In the genomic region with DNA sequence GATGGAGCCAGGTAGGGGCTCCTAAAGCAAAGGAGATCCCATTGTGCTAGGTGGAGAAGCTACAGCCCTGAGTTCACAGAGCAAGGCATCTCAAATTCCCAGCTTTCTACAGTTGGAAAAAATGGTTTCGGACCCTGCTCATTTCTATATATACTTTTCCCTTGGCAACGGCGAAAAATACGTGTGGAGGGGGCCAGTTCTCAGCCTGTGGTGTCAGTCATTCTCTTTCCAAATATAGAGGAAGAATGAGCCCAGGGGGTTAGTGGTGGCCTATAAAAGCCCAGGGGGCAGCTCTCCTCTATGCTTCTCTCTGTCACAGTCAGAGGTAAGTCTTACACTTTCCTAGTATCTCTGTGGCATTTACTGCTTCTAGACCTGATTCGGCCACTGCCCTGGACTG, we compare ENCODE assay signal across 28 mouse cellular contexts. TPM values are rescaled to one million over a fixed set of nuclear protein-coding genes. Genes with fewer than 3 reads are reported as not detected.
A peak's percentile ranks its signal among the peaks of the same experiment; 100 is the strongest.
DNase-seq lines count a peak whose midpoint lies in the region; ATAC-seq and TF ChIP-seq lines count a peak whose summit lies in the region.
"Had no signal": no experiment of that assay in that cellular context is flagged by ENCODE, and none has a peak within 500 bp of the region (broad histone marks: within the 10 kb centered on the region; RNA-seq: fewer than 3 reads in every experiment).

TSS of gene Myh3 (plus strand) at position 301 of the 400 bp plus-strand sequence.

- H3K9ac ChIP-seq in embryonic facial prominence, embryonic 12.5 days = no peak within 1 kb of the TSS
- no peak within 1 kb of the TSS for H3K9ac ChIP-seq in hindbrain, embryonic 14.5 days
- H3K9ac ChIP-seq in stomach, embryonic 16.5 days (ENCODE audit: low read length) = no peak within 1 kb of the TSS
- no peak within 1 kb of the TSS for H3K9ac ChIP-seq in stomach, postnatal 0 days (ENCODE audit: low read length)
- no peak within 1 kb of the TSS for H3K9ac ChIP-seq in neural tube, embryonic 15.5 days (replicated peaks)
- no peak within 1 kb of the TSS for H3K9ac ChIP-seq in forebrain, embryonic 13.5 days
- H3K9ac ChIP-seq: forebrain, embryonic 12.5 days; heart, embryonic 12.5 days; intestine, embryonic 15.5 days; liver, embryonic 12.5 days; liver, postnatal 0 days; midbrain, embryonic 13.5 days had no signal

- no peak within 1 kb of the TSS for H3K27ac ChIP-seq in embryonic facial prominence, embryonic 12.5 days
- H3K27ac ChIP-seq in embryonic facial prominence, embryonic 10.5 days (replicated peaks) = no peak within 1 kb of the TSS
- H3K27ac ChIP-seq in hindbrain, embryonic 10.5 days = 0 out of 2 replicates have a peak within 1 kb of the TSS, but pooled peaks have one; percentile 8
- H3K27ac ChIP-seq in hindbrain, embryonic 14.5 days = no peak within 1 kb of the TSS
- H3K27ac ChIP-seq in stomach, embryonic 16.5 days (ENCODE audit: low read length) = no peak within 1 kb of the TSS
- no peak within 1 kb of the TSS for H3K27ac ChIP-seq in stomach, postnatal 0 days (replicated peaks)
- H3K27ac ChIP-seq in neural tube, embryonic 15.5 days (replicated peaks) = no peak within 1 kb of the TSS
- H3K27ac ChIP-seq in forebrain, embryonic 13.5 days = no peak within 1 kb of the TSS
- H3K27ac ChIP-seq: heart, adult 2 months; hindbrain, postnatal 0 days; intestine, embryonic 15.5 days; liver, embryonic 12.5 days; neural tube, embryonic 13.5 days had no signal

- no peak within 1 kb of the TSS for H3K4me2 ChIP-seq in embryonic facial prominence, embryonic 12.5 days (replicated peaks)
- H3K4me2 ChIP-seq in hindbrain, embryonic 14.5 days (replicated peaks) = no peak within 1 kb of the TSS
- H3K4me2 ChIP-seq in stomach, embryonic 16.5 days (ENCODE audit: low read depth, low read length) = no peak within 1 kb of the TSS
- no peak within 1 kb of the TSS for H3K4me2 ChIP-seq in stomach, postnatal 0 days (replicated peaks; ENCODE audit: low read depth)
- H3K4me2 ChIP-seq in neural tube, embryonic 15.5 days = no peak within 1 kb of the TSS
- H3K4me2 ChIP-seq in forebrain, embryonic 13.5 days = no peak within 1 kb of the TSS
- H3K4me2 ChIP-seq: forebrain, embryonic 12.5 days; heart, embryonic 12.5 days; intestine, embryonic 15.5 days; liver, embryonic 12.5 days; midbrain, embryonic 13.5 days; neural tube, embryonic 13.5 days had no signal

- H3K27me3 ChIP-seq in embryonic facial prominence, embryonic 12.5 days = no peaks in the 10 kb centered on the region
- peaks cover 11% of the 10 kb centered on the region for H3K27me3 ChIP-seq in embryonic facial prominence, embryonic 10.5 days (replicated peaks; ENCODE audit: low read depth, poor library complexity, severe bottlenecking)
- peaks cover 4% of the 10 kb centered on the region for H3K27me3 ChIP-seq in hindbrain, embryonic 10.5 days (ENCODE audit: insufficient read depth, poor library complexity, severe bottlenecking)
- H3K27me3 ChIP-seq in hindbrain, embryonic 14.5 days (ENCODE audit: control insufficient read depth, insufficient read depth, low read length) = no peaks in the 10 kb centered on the region
- no peaks in the 10 kb centered on the region for H3K27me3 ChIP-seq in stomach, embryonic 16.5 days (ENCODE audit: control insufficient read depth, insufficient read depth, low read length)
- H3K27me3 ChIP-seq in stomach, postnatal 0 days (ENCODE audit: control insufficient read depth, insufficient read depth, low read length) = no peaks in the 10 kb centered on the region
- no peaks in the 10 kb centered on the region for H3K27me3 ChIP-seq in neural tube, embryonic 15.5 days (replicated peaks)
- H3K27me3 ChIP-seq in forebrain, embryonic 13.5 days = peaks cover 4% of the 10 kb centered on the region; the same call in 1 of the 2 replicates
- H3K27me3 ChIP-seq: intestine, embryonic 15.5 days had no signal

- no peaks in the 10 kb centered on the region for H3K36me3 ChIP-seq in embryonic facial prominence, embryonic 12.5 days
- H3K36me3 ChIP-seq in embryonic facial prominence, embryonic 10.5 days (replicated peaks) = no peaks in the 10 kb centered on the region
- no peaks in the 10 kb centered on the region for H3K36me3 ChIP-seq in hindbrain, embryonic 10.5 days
- no peaks in the 10 kb centered on the region for H3K36me3 ChIP-seq in hindbrain, embryonic 14.5 days (replicated peaks; ENCODE audit: control insufficient read depth, insufficient read depth)
- no peaks in the 10 kb centered on the region for H3K36me3 ChIP-seq in stomach, embryonic 16.5 days (ENCODE audit: control insufficient read depth, insufficient read depth, low read length)
- H3K36me3 ChIP-seq in stomach, postnatal 0 days (ENCODE audit: control insufficient read depth, insufficient read depth, low read length) = no peaks in the 10 kb centered on the region
- H3K36me3 ChIP-seq in neural tube, embryonic 15.5 days = no peaks in the 10 kb centered on the region
- H3K36me3 ChIP-seq in forebrain, embryonic 13.5 days (ENCODE audit: poor library complexity, severe bottlenecking) = no peaks in the 10 kb centered on the region
- H3K36me3 ChIP-seq: forebrain, embryonic 12.5 days; G1E; heart, embryonic 12.5 days; intestine, embryonic 15.5 days; liver, embryonic 12.5 days; midbrain, embryonic 13.5 days; neural tube, embryonic 13.5 days had no signal

- ATAC-seq in embryonic facial prominence, embryonic 12.5 days (ENCODE audit: insufficient number of reproducible peaks, insufficient read depth, low FRiP score, low TSS enrichment) = no peak
- no peak for ATAC-seq in hindbrain, embryonic 14.5 days (ENCODE audit: low FRiP score)
- ATAC-seq in stomach, embryonic 16.5 days (ENCODE audit: insufficient read depth, low FRiP score) = no peak
- no peak for ATAC-seq in stomach, postnatal 0 days (ENCODE audit: low FRiP score, low TSS enrichment)
- no peak for ATAC-seq in neural tube, embryonic 15.5 days (ENCODE audit: low FRiP score)
- no peak for ATAC-seq in forebrain, embryonic 13.5 days
- ATAC-seq: hindbrain, postnatal 0 days; intestine, embryonic 15.5 days; liver, embryonic 12.5 days; liver, postnatal 0 days; midbrain, embryonic 13.5 days had no signal

- H3K4me1 ChIP-seq in embryonic facial prominence, embryonic 12.5 days = peaks cover 7% of the 10 kb centered on the region; the same call in 1 of the 2 replicates
- peaks cover 20% of the 10 kb centered on the region for H3K4me1 ChIP-seq in embryonic facial prominence, embryonic 10.5 days
- H3K4me1 ChIP-seq in hindbrain, embryonic 10.5 days (replicated peaks) = peaks cover 41% of the 10 kb centered on the region
- H3K4me1 ChIP-seq in hindbrain, embryonic 14.5 days (replicated peaks; ENCODE audit: control insufficient read depth, insufficient read depth, low read length) = no peaks in the 10 kb centered on the region
- H3K4me1 ChIP-seq in stomach, embryonic 16.5 days (ENCODE audit: control insufficient read depth, insufficient read depth, low read length) = peaks cover 6% of the 10 kb centered on the region; the same call in 1 of the 2 replicates
- H3K4me1 ChIP-seq in stomach, postnatal 0 days (replicated peaks; ENCODE audit: control insufficient read depth, insufficient read depth) = no peaks in the 10 kb centered on the region; the same call in 1 of the 2 replicates
- no peaks in the 10 kb centered on the region for H3K4me1 ChIP-seq in neural tube, embryonic 15.5 days
- peaks cover 20% of the 10 kb centered on the region; the same call in 1 of the 2 replicates for H3K4me1 ChIP-seq in forebrain, embryonic 13.5 days

- no peak for DNase-seq in embryonic facial prominence, embryonic 10.5 days (ENCODE audit: low spot score)
- DNase-seq in hindbrain, embryonic 10.5 days (ENCODE audit: low spot score) = no peak
- DNase-seq in hindbrain, embryonic 14.5 days (ENCODE audit: low spot score) = no peak
- DNase-seq in stomach, postnatal 0 days (ENCODE audit: low spot score) = no peak
- DNase-seq: adrenal gland, postnatal 10 days; cerebellum, adult 8-10 months; cerebellum, postnatal 25 days; heart, adult 2 months; kidney, adult 2 months; kidney, postnatal 10 days; layer of hippocampus, postnatal 36 days; liver, postnatal 0 days; lung, postnatal 36 days; thymus, adult 18-20 months; thymus, postnatal 25 days had no signal

- TF ChIP-seq EP300 in stomach, postnatal 0 days (optimal IDR thresholded peaks at IDR 0.05) = no peak

- TF ChIP-seq CTCF in stomach, postnatal 0 days (IDR thresholded peaks at IDR 0.05; ENCODE audit: low read depth) = no peak

- no peaks in the 10 kb centered on the region for H3K9me3 ChIP-seq in embryonic facial prominence, embryonic 12.5 days
- H3K9me3 ChIP-seq in embryonic facial prominence, embryonic 10.5 days = no peaks in the 10 kb centered on the region
- no peaks in the 10 kb centered on the region for H3K9me3 ChIP-seq in hindbrain, embryonic 10.5 days
- no peaks in the 10 kb centered on the region for H3K9me3 ChIP-seq in hindbrain, embryonic 14.5 days (ENCODE audit: control insufficient read depth, low read length)
- no peaks in the 10 kb centered on the region for H3K9me3 ChIP-seq in stomach, embryonic 16.5 days (replicated peaks; ENCODE audit: control insufficient read depth, low read length)
- H3K9me3 ChIP-seq in stomach, postnatal 0 days (ENCODE audit: control insufficient read depth, low read length) = no peaks in the 10 kb centered on the region
- no peaks in the 10 kb centered on the region for H3K9me3 ChIP-seq in neural tube, embryonic 15.5 days (replicated peaks)
- H3K9me3 ChIP-seq in forebrain, embryonic 13.5 days (replicated peaks) = no peaks in the 10 kb centered on the region
- H3K9me3 ChIP-seq: forebrain, embryonic 12.5 days; G1E; heart, embryonic 12.5 days; intestine, embryonic 15.5 days; liver, embryonic 12.5 days; megakaryocyte, embryonic 14.5 days; midbrain, embryonic 13.5 days; neural tube, embryonic 13.5 days had no signal

- no peak within 1 kb of the TSS for H3K4me3 ChIP-seq in embryonic facial prominence, embryonic 12.5 days
- no peak within 1 kb of the TSS for H3K4me3 ChIP-seq in embryonic facial prominence, embryonic 10.5 days
- H3K4me3 ChIP-seq in hindbrain, embryonic 10.5 days = no peak within 1 kb of the TSS
- H3K4me3 ChIP-seq in hindbrain, embryonic 14.5 days (replicated peaks; ENCODE audit: low read length) = no peak within 1 kb of the TSS
- H3K4me3 ChIP-seq in stomach, embryonic 16.5 days (replicated peaks; ENCODE audit: low read length) = no peak within 1 kb of the TSS
- H3K4me3 ChIP-seq in stomach, postnatal 0 days (ENCODE audit: low read depth, low read length) = no peak within 1 kb of the TSS
- no peak within 1 kb of the TSS for H3K4me3 ChIP-seq in neural tube, embryonic 15.5 days (replicated peaks)
- H3K4me3 ChIP-seq in forebrain, embryonic 13.5 days = no peak within 1 kb of the TSS
- H3K4me3 ChIP-seq: forebrain, embryonic 12.5 days; heart, adult 2 months; heart, embryonic 12.5 days; intestine, embryonic 15.5 days; liver, embryonic 12.5 days; megakaryocyte, embryonic 14.5 days; midbrain, embryonic 13.5 days; neural tube, embryonic 13.5 days had no signal

- 86% methylated on average over 5 of the region's 5 CpGs for WGBS in embryonic facial prominence, embryonic 12.5 days
- WGBS in embryonic facial prominence, embryonic 10.5 days = 85% methylated on average over 5 of the region's 5 CpGs
- 94% methylated on average over 5 of the region's 5 CpGs for WGBS in hindbrain, embryonic 10.5 days
- 91% methylated on average over 5 of the region's 5 CpGs for WGBS in hindbrain, embryonic 14.5 days
- 86% methylated on average over 5 of the region's 5 CpGs for WGBS in stomach, embryonic 16.5 days
- 78% methylated on average over 5 of the region's 5 CpGs for WGBS in stomach, postnatal 0 days
- 94% methylated on average over 5 of the region's 5 CpGs for WGBS in neural tube, embryonic 15.5 days
- 87% methylated on average over 5 of the region's 5 CpGs for WGBS in forebrain, embryonic 13.5 days

RNA-seq across cellular contexts. Expression of gene Myh3, which starts in this region (rescaled TPM):
- polyA plus RNA-seq in embryonic facial prominence, embryonic 12.5 days (2016; fragmentation: Nextera tagmentation; extraction: Ambion mirVana) = 25.2 and 34.6 TPM in 2 replicates
- 0.21 and 0.30 TPM in 2 replicates for polyA plus RNA-seq in embryonic facial prominence, embryonic 10.5 days (2016; fragmentation: Nextera tagmentation; extraction: Ambion mirVana)
- polyA plus RNA-seq in hindbrain, embryonic 10.5 days (2016; fragmentation: Nextera tagmentation; extraction: Ambion mirVana) = 0.49 and 0.69 TPM in 2 replicates
- 0.17 and 0.23 TPM in 2 replicates for polyA plus RNA-seq in hindbrain, embryonic 14.5 days (2014; fragmentation: Nextera tagmentation; extraction: Ambion mirVana)
- 1.9 and 40.3 TPM in 2 replicates for polyA plus RNA-seq in stomach, embryonic 16.5 days (2015; fragmentation: Nextera tagmentation; extraction: Ambion mirVana)
- polyA plus RNA-seq in stomach, postnatal 0 days (2015; fragmentation: Nextera tagmentation; extraction: Ambion mirVana) = 0.91 and 1.5 TPM in 2 replicates
- 8.3 and 13.4 TPM in 2 replicates for polyA plus RNA-seq in neural tube, embryonic 15.5 days (2015; fragmentation: Nextera tagmentation; extraction: Ambion mirVana)
- 0.06 and 0.17 TPM in 2 replicates for polyA plus RNA-seq in forebrain, embryonic 13.5 days (2015; fragmentation: Nextera tagmentation; extraction: Ambion mirVana)
- polyA plus RNA-seq: G1E; heart, adult 2 months had no signal
